Mouse (Mus musculus) kidney, adult 9 months (tissue): ENCODE measurements around the gene Becn1.

Experiments
- DNase-seq: peaks from one replicate; pipeline ENCODE4 v3.0.0; 2022

The Becn1 gene

DNA sequence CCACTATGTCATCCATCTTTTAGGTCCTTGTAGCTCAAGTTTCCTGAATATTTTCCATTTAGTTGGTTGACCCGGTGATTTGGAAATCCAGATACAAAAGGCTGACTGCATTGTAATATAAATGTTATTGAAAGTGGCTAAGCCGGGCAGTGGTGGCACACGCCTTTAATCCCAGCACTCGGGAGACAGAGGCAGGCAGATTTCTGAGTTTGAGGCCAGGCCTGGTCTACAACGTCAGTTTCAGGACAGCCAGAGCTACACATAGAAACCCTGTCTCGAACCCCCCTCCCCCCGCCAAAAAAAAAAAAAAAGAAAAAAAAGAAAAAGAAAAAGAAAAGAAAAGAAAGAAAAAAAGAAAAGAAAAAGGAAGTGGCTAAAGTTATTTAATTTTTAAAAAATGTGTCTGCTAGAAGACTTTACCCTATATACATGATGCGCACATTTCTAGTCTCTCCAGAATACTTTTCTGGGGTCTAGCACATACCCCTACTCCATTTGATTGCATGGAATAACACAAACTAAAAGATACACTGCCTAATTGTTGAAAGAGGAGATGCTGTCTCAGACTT is 13.1 kb upstream of the Becn1 start:
- no peak for DNase-seq

DNA sequence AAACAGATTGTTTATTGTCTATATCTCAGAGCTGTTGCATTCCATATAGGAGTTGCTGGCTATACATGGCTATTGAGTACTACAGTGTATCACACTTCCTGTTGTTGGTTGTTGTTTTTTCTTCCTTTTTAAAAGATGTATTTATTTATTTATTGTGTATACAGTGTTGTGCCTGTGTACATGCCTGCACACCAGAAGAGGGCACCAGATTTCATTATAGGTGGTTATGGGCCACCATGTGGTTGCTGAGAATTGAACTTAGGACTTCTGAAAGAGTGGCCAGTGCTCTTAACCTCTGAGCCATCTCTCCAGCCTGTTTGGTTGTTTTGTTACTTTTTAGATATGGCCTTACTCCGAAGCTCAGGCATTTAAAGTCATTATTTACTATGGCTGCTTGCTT is 12.5 kb upstream of the Becn1 start:
- no peak for DNase-seq

DNA sequence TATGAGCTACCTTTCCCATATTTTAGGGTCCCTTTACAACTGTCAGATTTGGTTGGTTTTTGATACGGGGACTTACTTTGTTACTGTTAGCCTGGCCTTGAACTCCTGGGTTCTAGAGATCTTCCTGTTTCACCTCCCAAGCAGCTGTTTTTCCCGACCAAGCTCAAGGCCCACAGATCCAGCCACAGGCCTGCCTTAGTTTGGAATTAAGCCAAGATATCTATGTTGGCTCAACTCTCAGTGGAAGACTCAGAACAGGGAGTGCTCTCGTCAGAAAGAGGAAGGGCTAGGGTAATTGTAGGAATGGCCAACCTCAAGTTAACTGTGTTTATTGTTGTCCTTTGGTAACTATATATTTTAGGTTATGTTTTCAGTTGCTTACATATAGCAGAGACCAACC is 10.1 kb upstream of the Becn1 start:
- DNase-seq, result no peak

DNA sequence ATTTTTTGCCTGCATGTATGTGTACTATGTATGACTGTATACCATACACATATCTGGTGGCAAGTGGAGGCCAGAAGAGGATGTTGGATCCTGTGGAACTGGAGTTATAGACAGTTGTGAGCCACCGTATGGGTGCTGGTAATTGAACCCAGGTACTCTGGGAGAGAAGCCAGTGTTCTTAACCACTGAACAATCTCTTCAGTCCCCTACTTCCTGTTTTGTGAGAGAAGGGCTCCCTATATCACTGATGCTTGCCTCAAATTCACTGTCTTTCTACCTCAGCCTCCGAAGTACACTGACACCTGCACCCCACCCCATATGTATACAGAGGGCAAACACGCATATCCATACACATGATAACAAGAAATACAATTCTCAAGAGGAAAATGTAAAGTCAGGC is 9.0 kb upstream of the Becn1 start:
- no peak for DNase-seq

DNA sequence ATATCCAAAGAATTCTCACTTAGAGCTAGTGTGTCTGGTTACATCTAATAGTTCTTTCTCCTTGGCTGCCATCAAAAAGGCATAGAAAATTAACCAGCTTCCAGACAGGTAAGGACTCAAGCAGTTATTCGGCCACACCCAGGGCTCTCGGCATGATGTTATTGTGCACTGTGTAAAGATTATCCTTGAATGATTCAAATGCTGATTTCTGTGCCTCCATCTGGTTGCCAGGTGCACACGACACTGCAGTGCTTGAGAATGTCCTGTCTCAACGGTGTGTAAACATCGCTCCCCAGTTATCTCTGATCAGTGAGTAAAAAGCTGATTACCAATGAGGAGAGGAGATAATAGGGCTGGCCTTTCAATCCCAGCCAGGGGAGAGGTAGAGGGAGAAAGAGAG is 5.7 kb upstream of the Becn1 start:
- DNase-seq, result no peak

DNA sequence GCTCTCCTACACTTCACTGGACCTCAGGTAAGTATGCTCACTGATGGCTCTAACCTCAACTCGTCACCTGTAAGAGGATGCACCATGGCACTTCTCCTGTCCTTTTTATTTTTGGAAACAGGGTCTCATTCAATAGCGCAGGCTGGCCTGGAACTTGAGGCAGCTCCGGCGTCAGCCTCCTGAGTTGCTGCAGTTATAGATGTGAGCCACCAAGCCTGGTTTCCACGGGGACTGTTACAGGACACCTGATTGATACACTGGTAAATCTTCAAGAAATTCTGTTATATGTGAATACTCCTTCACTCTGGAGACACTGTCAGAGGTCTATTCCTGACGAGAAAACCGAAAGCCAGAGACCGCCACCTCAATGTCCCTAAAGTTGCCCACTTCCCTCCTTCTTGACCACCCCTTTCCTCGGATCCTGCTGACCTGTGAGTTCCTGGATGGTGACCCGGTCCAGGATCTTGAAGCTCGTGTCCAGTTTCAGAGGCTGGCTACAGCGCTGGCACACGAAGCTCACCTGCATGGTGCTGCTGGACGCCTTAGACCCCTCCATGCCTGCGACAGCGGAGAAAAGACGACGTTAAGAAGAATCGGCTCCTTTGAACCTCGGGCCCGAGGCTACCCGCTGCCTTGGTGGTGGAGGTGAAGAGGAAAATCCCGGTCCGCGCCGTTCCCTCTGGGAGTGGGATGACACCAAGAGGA is 635 bp downstream of the Becn1 start:
- DNase-seq, result no peak

DNA sequence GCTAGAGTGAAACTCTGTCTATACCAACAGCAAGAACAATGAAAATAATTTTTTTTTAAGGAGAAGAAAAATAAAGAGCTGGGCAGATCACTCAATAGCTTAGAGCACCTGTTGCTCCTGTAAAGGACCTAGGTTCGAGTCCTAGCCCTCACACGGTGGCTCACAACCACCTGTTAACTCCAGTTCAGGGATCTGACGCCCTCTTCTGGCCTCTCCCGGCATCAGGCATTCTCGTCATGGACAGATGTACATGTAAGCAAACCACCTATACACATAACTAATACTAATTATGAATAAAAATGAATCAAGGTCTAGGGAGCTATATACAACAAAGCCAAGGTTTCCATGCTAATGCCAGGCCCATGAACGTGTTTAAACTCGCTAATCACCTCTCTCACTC is 1.2 kb downstream of the Becn1 start:
- DNase-seq, result no peak

DNA sequence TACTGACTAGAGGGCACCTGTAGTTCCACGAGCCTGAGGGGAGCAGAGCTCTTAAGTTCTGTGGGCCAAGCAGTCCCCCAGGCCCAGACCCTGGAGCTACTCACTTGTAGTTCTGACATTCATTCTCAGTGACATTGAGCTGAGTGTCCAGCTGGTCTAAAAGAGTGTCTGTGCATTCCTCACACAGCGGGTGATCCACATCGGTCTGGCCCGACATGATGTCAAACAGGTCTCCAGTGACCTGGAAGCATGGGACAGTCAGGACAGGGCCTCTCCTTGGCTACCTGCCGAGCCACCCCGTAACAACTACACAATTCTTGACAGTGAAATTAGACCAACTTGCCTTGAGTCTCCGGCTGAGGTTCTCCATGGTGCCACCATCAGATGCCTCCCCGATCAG is 6.9 kb downstream of the Becn1 start:
- DNase-seq, result no peak

DNA sequence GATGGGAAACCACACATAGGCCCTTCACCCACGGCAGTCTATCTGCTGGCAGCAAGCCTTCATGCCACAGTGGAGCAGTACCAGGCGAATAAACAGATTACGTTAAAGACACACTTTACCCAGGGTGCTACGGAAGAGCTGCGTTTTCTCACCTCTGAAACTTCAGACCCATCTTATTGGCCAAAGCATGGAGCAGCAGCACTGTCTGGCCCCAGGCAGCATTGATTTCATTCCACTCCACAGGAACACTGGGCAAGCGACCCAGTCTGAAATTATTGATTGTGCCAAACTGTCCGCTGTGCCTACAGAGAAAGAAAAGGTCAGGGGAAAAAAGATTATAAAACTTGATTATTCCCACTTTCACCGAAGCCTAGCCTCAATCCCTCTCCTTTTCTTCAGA is 10.9 kb downstream of the Becn1 start:
- no peak for DNase-seq

DNA sequence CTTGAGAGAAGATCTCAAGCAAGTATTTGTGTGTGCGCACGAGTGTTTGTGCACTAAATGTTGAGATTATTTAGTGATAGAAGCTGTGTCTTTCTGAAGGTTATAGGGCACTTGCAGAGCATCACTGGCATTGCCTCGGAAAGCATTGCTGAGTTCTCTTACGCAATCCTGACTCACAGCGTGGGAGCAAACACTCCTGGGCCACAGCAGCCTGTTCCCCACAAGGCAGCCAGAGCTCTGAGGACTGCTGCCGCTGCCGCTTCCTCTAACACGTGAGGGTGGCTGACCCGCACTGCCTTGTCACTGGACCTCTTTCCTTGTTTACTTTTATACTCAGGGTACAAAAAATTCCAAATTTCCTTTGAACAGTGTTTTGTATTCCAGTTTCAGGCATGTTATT is 14.8 kb downstream of the Becn1 start:
- no peak for DNase-seq

DNA sequence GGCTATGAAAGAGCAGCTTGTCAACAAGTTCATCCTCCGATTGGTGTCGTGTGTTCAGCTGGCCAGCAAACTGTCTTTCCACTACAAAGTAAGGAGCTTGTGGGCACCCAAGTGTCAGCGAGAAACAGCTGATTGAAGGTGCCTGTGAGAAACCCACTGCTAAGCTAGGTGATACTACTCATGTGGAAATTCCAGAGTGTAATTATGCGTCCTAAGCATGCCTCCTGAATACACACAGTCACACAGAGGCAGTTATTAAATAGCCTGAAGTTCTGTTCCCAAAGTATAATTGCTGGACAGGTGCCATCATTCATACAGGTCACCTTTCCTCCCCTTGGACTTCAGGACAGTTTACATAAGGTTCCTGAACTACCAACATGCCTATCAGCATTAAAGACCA is 18.3 kb downstream of the Becn1 start:
- DNase-seq, result peak; percentile 85

DNA sequence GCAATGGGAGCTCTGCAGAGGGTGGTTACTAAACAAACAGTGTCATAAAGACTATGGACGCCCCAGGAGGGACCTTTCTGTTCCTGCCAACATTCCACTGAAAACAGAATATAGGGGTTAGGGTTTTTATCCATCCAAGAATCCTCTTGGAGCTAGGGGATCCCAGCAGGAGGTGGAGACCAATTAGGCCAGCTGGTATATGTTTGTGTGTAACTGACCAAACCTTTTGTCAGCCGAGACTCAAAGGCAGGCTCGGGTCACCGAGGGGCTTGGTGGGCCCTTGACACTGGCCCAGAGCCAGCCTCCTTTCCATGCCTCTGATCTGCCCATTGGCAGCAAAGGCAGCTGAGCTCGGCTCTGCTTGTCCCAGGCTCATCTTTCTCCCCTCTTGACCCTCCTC is 19.2 kb downstream of the Becn1 start:
- no peak for DNase-seq

DNA sequence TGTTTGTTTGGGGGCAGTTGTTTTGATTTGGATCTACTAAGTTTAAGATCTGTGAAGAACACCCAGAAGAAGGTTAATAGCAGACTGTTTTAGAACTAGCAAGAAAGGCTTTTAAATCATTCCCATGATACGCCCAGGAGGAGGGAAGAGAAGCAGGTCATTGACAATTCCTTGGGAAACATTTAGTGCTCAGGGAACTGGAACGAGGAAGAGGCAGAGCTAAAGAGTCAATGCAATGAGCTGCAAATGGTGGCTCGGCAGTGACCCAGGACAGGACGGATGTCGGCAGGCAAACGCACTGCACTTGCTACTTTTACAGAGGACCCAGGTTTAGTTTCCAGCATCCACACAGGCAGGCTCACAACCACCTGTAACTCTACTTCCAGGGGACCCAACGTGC is 21.2 kb downstream of the Becn1 start:
- peak; percentile 61 for DNase-seq

DNA sequence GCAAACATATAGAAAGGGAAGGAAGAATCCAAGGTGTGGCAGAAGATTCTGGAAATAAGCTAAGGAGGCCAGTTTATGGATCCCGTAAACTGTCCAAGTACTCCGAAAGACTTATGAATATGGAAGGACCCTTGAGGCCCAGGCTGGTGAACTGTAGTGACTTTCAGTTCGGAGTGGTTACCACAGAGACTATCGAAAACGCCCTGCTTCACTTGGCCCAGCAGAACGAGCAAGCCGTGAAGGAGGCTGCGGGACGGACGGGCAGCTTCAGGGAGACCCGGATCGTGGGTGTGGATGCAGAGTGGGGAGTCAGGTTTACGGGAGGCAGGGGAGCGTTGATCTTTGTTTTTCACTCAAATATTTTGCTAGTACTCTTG is 22.9 kb downstream of the Becn1 start:
- DNase-seq, result no peak

DNA sequence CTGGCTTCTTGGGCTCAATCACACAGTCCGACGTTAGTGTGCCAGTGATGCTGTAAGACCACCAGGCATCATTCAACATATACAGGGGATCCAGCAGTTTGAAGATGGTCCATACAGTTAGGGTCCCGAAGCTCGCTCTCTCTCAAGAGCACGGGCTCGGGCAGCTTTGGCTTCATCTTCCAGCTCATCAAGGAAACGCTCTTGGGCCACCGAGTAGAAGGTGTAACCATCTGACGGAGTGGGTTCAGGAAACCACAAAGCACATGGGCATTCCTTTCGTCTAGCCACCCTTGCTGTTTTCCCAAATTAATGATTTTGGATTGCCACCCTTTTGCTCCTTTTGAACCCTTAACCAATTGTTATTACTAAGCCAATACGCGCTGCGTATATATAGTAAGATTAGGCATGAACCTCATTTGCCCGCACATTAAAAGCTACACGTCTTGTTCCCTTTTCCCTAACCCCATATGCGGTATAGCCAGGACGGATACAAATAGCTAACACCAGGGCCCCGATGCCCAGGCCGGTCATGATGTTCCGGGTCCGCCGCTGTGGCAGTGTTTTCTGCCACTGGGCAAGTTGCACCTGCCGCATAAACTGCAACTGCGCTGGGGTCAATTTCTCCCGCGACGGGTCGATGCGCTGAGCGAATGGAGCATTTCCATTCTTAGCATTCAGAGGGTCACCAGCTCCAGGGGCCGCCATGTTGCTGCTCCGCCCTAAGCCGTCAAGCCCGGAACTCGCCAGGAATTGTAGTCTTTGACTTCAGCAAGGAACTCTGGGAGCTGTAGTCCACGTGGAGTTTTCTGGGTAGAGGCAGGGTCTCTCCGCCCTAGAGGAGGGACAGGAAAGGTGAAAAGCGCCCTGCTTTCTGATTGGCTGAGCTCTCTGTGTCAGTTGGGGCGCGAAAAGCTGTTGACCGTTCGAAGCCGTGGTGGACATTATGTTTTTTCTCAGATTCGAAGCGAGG is 23.6 kb downstream of the Becn1 start, which contains the start of the genes Cntd1 and Coa3:
Cntd1 (plus strand) TSS at position 790 of the 970 bp plus-strand sequence.
Coa3 (minus strand) TSS at position 892 of the 970 bp plus-strand sequence.
- DNase-seq, result peak; percentile 92

DNA sequence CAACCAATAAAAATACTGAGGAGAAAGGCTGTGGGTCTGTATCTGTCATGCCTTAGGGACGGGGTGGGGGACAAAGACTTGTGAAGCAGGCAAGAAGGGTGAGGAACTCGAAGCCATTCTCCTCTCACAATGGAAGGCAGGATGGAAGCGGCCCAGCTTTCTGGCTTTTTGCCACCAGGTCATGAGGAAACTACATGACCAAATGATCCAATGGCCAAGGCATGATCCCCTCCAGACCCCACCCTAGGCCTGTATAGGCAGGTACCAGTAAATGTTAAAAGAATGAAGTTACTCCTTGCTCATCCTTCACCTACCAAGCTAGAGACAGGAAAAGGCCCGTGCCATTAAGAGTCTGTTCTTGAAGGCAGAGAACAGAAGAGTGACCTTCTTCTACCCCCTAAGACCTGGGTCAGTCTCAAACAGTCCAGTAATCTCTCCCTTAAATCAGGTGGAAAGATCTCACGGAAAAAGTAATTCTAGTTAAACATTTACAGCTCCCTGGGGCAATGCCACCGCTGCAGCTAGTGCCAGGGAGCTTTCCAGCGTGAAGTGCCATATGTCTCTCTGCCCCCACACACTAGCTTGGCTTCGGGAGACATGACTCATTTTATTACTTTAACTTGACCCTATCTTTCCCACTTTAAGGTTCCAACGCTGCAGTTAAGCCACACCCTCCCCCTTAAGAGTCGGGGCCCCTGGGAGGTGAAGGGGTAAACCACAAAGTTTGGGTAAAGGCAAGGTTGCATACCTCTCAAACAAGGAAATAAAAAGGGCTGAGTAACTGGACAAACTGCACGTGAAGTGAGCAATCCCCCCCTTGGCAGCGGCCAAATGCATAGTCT is 24.5 kb downstream of the Becn1 start:
- peak; percentile 96 for DNase-seq

DNA sequence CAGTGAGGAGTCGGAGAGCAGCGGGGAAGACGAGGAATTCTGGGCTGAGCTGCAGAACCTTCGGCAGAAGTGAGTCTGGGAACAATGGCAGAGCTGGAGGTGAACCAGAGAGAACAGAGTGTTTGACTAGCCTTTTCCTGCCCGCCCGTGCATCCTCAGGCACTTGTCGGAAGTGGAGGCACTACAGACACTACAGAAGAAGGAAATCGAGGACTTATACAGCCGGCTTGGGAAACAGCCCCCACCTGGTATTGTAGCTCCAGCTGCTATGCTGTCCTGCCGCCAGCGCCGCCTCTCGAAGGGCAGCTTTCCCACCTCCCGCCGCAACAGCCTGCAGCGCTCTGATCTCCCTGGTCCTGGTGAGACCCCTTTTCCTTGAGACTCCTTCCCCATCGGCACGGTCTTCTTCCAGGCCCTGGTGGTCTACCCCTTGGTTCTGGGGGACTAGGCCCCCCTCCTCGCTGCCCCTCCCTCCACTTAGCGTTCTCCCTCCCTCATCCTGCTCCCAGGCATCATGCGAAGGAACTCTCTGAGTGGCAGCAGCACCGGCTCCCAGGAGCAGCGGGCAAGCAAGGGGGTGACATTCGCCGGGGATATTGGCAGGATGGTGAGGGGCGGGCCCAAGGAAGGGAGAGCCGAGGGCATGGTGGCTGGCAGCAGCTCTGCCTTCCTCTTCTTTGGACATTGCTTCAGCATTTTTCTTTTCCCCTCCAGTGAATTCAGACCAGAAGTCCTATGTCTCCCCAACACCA is 25.6 kb downstream of the Becn1 start:
- DNase-seq, result no peak

DNA sequence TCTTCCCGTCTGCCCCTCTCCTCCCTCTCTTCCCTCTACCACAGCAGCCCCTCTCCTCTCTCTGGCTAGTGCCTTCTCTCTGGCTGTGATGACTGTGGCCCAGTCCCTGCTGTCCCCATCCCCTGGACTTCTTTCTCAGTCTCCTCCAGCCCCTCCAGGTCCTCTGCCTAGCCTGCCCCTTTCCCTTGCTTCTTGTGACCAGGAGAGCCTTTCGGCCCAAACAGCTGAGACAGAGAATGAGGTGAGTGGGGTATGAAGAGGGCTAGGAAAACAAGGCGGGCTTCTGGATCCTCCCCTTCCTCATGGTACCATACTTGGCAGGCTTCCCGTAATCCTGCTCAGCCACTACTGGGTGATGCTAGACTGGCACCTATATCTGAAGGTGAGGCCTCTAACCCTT is 26.8 kb downstream of the Becn1 start:
- no peak for DNase-seq

DNA sequence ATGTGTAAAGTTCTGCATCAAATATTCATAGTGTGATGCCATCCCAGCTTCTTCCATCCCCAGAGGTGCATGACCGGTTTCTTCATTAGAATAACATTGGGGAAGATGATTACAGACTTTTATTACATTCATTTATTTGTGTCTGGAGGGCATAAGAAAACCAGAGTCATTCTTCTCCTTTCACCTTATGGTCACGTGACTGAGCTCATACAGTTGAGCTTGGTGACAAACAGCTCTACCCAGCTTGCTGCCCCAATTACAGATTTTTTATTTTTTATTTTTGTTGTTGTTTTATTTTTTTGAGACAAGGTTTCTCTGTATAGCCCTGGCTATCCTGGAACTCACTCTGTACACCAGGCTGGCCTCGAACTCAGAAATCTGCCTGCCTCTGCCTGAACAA is 29.6 kb downstream of the Becn1 start:
- no peak for DNase-seq

DNA sequence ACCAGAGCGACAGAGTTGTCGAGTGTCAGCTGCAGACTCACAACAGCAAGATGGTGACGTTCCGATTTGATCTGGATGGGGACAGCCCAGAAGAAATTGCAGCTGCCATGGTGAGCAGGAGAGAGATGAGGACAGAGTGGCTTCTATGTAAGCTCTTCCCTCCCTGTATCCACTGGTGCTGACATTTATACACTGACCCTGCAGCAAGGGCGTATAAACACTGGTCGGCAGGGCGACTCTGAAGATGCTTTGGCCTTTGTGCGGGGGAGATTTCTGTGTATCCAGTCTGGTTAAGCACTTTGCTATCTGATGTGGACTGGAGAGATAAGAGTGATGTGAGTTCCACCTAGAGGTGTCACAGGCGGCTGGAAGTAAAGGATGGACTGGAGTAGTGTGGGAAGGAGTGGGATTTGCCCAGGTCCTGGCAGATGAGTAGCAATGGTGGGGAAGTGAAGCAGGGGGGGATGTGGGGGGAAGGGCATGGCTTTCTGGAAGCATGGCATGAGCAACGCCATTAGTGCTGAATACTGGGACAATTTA is 32.4 kb downstream of the Becn1 start:
- no peak for DNase-seq

DNA sequence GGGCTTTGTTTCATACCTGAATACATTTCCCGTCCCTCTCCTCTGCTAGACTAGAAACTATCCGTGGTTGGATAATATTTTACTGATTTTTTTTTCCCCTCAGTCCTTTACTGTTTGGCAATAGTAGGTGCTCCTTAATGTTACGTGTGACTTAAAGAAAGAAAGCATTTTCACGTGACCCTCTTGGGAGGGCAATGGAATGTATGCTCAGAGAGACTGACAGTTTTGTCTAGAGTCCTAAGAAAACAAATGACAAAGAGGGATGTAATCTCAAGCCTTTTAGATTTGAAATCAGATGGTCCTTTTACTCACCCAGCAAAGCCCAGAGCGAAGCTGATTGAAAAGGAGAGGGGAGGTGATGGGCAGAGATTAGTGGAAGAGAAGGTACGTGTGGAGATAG is 36.2 kb downstream of the Becn1 start:
- DNase-seq, result no peak

DNA sequence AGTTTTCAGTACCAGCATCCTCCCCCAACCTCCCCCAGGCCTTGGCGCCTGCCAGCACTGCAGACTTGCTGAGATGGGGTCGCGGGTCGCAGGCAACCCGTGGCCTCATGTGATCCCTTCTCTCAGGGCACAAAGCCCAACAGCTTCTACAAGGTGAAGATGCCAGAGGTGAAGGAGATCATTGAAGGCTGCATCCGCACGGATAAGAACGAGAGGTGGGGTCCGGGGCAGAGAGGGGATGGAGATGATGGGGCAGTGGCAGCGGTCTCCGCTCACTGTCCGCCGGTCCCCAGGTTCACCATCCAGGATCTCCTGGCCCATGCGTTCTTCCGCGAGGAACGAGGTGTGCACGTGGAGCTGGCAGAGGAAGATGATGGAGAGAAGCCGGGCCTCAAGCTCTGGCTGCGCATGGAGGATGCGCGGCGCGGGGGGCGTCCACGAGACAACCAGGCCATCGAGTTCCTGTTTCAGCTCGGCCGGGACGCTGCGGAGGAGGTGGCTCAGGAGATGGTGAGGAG is 37.1 kb downstream of the Becn1 start:
- DNase-seq, result no peak
